Mouse (Mus musculus) ES-Bruce4 (cell line): ENCODE results near the gene Tunar.

Experiments
- CTCF ChIP-seq: IDR thresholded peaks from one replicate; pipeline ENCODE4 v1.8.1; 2011; ENCODE audit warnings: low read depth, low read length
- EP300 ChIP-seq: IDR thresholded peaks from 2 replicates; pipeline ENCODE4 v1.6.1; 2011; ENCODE audit warnings: low read depth, low read length; ENCODE audit not compliant: insufficient read depth
- POLR2A ChIP-seq: IDR thresholded peaks from one replicate; pipeline ENCODE4 v1.8.1; 2011; ENCODE audit warnings: low read length; ENCODE audit not compliant: insufficient read depth

DNA sequence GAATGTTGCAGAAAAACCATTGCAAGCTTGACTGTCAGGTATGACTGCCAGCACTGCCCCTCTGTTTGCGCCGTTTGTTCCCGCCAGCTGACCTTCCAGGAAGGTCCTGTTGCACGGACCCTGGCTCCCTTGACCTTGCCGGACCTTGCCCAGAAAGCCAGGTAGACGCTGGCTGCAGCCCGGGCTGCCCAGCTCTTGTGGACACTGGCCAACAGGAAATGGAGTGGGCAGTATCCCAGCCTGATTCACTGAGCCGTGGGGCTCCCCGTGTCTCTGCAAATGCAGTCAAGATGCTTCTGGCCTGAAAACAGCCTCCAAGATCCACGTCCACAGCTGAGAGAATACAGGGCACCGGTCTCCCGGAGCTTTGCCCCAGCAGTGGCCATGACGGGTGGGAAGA lies 13.6 kb downstream of the Tunar start:
- TF ChIP-seq CTCF (no peak), EP300 (no peak), POLR2A (no peak)
